Mouse (Mus musculus): ENCODE data around the gene Txndc12. TPM values are rescaled to one million over a fixed set of nuclear protein-coding genes. Genes with fewer than 3 reads are reported as not detected.

Gene Txndc12
- 91.5 and 94.5 TPM in 2 replicates for polyA plus RNA-seq (2016; fragmentation: Nextera tagmentation; extraction: Ambion mirVana)

GRCm38 (mm10) chr4:108834115-108834970 is at the start of gene Txndc12:
Gene Txndc12 (plus strand): TSS chr4:108834601.
- H3K27me3 ChIP-seq (ENCODE audit: poor library complexity, severe bottlenecking), result no peaks in the 10 kb centered on the region
- under 1% methylated on average over 34 of the region's 34 CpGs for WGBS
- peaks cover 18% of the 10 kb centered on the region for H3K36me3 ChIP-seq (replicated peaks)
- H3K27ac ChIP-seq, result peak within 1 kb of the TSS; percentile 99
- peak within 1 kb of the TSS; percentile 77 for H3K4me3 ChIP-seq
- no peaks in the 10 kb centered on the region for H3K9me3 ChIP-seq
- DNase-seq (ENCODE audit: extremely low spot score, low spot score), result peak; percentile 90
- H3K4me1 ChIP-seq, result peaks cover 33% of the 10 kb centered on the region

- Histone ChIP-seq H3K36me3 (replicated peaks) (no peaks in the 10 kb centered on the region), H3K4me1 (no peaks in the 10 kb centered on the region), H3K27me3 (ENCODE audit: poor library complexity, severe bottlenecking) (no peaks in the 10 kb centered on the region), H3K4me3 (no peak overlapping the region), H3K27ac (no peak overlapping the region), H3K9me3 (no peaks in the 10 kb centered on the region)
- WGBS, result 83% methylated on average over 6 of the region's 6 CpGs
- DNase-seq (ENCODE audit: extremely low spot score, low spot score), result no peak
Measured at GRCm38 (mm10) chr4:108789258-108789936, 45.0 kb upstream of the Txndc12 start.

GRCm38 (mm10) chr4:108790507-108790906 is 43.9 kb upstream of the Txndc12 start:
- no peaks in the 10 kb centered on the region for H3K9me3 ChIP-seq
- H3K36me3 ChIP-seq (replicated peaks), result no peaks in the 10 kb centered on the region
- no peak overlapping the region for H3K27ac ChIP-seq
- WGBS, result 97% methylated on average over 1 of the region's 1 CpGs
- no peak overlapping the region for H3K4me3 ChIP-seq
- DNase-seq (ENCODE audit: extremely low spot score, low spot score), result no peak
- no peaks in the 10 kb centered on the region for H3K27me3 ChIP-seq (ENCODE audit: poor library complexity, severe bottlenecking)
- H3K4me1 ChIP-seq, result 0 out of 2 replicates have a peak, but pooled peaks cover under 1% of the 10 kb centered on the region

GRCm38 (mm10) chr4:108793941-108794340 is 40.5 kb upstream of the Txndc12 start:
- no peak overlapping the region for H3K4me3 ChIP-seq
- WGBS, result 58% methylated on average over 1 of the region's 1 CpGs
- DNase-seq (ENCODE audit: extremely low spot score, low spot score), result no peak
- no peak overlapping the region for H3K27ac ChIP-seq
- no peaks in the 10 kb centered on the region for H3K27me3 ChIP-seq (ENCODE audit: poor library complexity, severe bottlenecking)
- peaks cover 14% of the 10 kb centered on the region for H3K4me1 ChIP-seq
- H3K36me3 ChIP-seq (replicated peaks), result no peaks in the 10 kb centered on the region
- H3K9me3 ChIP-seq, result no peaks in the 10 kb centered on the region

- no peak overlapping the region for H3K27ac ChIP-seq
- H3K36me3 ChIP-seq (replicated peaks), result no peaks in the 10 kb centered on the region
- peaks cover 14% of the 10 kb centered on the region for H3K4me1 ChIP-seq
- H3K27me3 ChIP-seq (ENCODE audit: poor library complexity, severe bottlenecking), result no peaks in the 10 kb centered on the region
- H3K9me3 ChIP-seq, result no peaks in the 10 kb centered on the region
- WGBS, result 56% methylated on average over 4 of the region's 4 CpGs
- no peak overlapping the region for H3K4me3 ChIP-seq
- DNase-seq (ENCODE audit: extremely low spot score, low spot score), result no peak
Measured at GRCm38 (mm10) chr4:108796701-108797100, 37.7 kb upstream of the Txndc12 start.

- H3K9me3 ChIP-seq, result no peaks in the 10 kb centered on the region
- DNase-seq (ENCODE audit: extremely low spot score, low spot score), result no peak
- no peak overlapping the region for H3K4me3 ChIP-seq
- no peaks in the 10 kb centered on the region for H3K36me3 ChIP-seq (replicated peaks)
- H3K4me1 ChIP-seq, result peaks cover 14% of the 10 kb centered on the region
- WGBS, result 58% methylated on average over 2 of the region's 2 CpGs
- H3K27me3 ChIP-seq (ENCODE audit: poor library complexity, severe bottlenecking), result no peaks in the 10 kb centered on the region
- no peak overlapping the region for H3K27ac ChIP-seq
Measured at GRCm38 (mm10) chr4:108798083-108798830, 36.1 kb upstream of the Txndc12 start.

- H3K4me3 ChIP-seq, result no peak overlapping the region
- no peaks in the 10 kb centered on the region for H3K4me1 ChIP-seq
- DNase-seq (ENCODE audit: extremely low spot score, low spot score), result no peak
- H3K9me3 ChIP-seq, result no peaks in the 10 kb centered on the region
- 88% methylated on average over 2 of the region's 2 CpGs for WGBS
- H3K27me3 ChIP-seq (ENCODE audit: poor library complexity, severe bottlenecking), result no peaks in the 10 kb centered on the region
- no peak overlapping the region for H3K27ac ChIP-seq
- H3K36me3 ChIP-seq (replicated peaks), result no peaks in the 10 kb centered on the region
Measured at GRCm38 (mm10) chr4:108803535-108803934, 30.9 kb upstream of the Txndc12 start.

GRCm38 (mm10) chr4:108811142-108811541 is 23.3 kb upstream of the Txndc12 start:
- peaks cover 18% of the 10 kb centered on the region for H3K36me3 ChIP-seq (replicated peaks)
- no peaks in the 10 kb centered on the region for H3K4me1 ChIP-seq
- H3K27ac ChIP-seq, result no peak overlapping the region
- H3K27me3 ChIP-seq (ENCODE audit: poor library complexity, severe bottlenecking), result no peaks in the 10 kb centered on the region
- WGBS, result 70% methylated on average over 4 of the region's 4 CpGs
- H3K9me3 ChIP-seq, result no peaks in the 10 kb centered on the region
- no peak overlapping the region for H3K4me3 ChIP-seq
- no peak for DNase-seq (ENCODE audit: extremely low spot score, low spot score)

GRCm38 (mm10) chr4:108811550-108811949 is 22.9 kb upstream of the Txndc12 start:
- 74% methylated on average over 6 of the region's 6 CpGs for WGBS
- Histone ChIP-seq H3K4me1 (no peaks in the 10 kb centered on the region), H3K4me3 (no peak overlapping the region), H3K9me3 (no peaks in the 10 kb centered on the region), H3K36me3 (replicated peaks) (peaks cover 18% of the 10 kb centered on the region), H3K27ac (no peak overlapping the region), H3K27me3 (ENCODE audit: poor library complexity, severe bottlenecking) (no peaks in the 10 kb centered on the region)
- DNase-seq (ENCODE audit: extremely low spot score, low spot score), result no peak

GRCm38 (mm10) chr4:108825677-108826076 is 8.7 kb upstream of the Txndc12 start:
- H3K4me3 ChIP-seq, result no peak overlapping the region
- no peak overlapping the region for H3K27ac ChIP-seq
- no peak for DNase-seq (ENCODE audit: extremely low spot score, low spot score)
- peaks cover 99% of the 10 kb centered on the region for H3K36me3 ChIP-seq (replicated peaks)
- H3K9me3 ChIP-seq, result no peaks in the 10 kb centered on the region
- H3K27me3 ChIP-seq (ENCODE audit: poor library complexity, severe bottlenecking), result no peaks in the 10 kb centered on the region
- 95% methylated on average over 3 of the region's 3 CpGs for WGBS
- no peaks in the 10 kb centered on the region for H3K4me1 ChIP-seq

GRCm38 (mm10) chr4:108826096-108826495 is 8.3 kb upstream of the Txndc12 start:
- Histone ChIP-seq H3K4me3 (no peak overlapping the region), H3K36me3 (replicated peaks) (peaks cover 96% of the 10 kb centered on the region), H3K27ac (no peak overlapping the region), H3K9me3 (no peaks in the 10 kb centered on the region), H3K27me3 (ENCODE audit: poor library complexity, severe bottlenecking) (no peaks in the 10 kb centered on the region), H3K4me1 (no peaks in the 10 kb centered on the region)
- 79% methylated on average over 1 of the region's 1 CpGs for WGBS
- DNase-seq (ENCODE audit: extremely low spot score, low spot score), result no peak

GRCm38 (mm10) chr4:108826643-108827042 is 7.8 kb upstream of the Txndc12 start:
- Histone ChIP-seq H3K4me3 (no peak overlapping the region), H3K27ac (no peak overlapping the region), H3K27me3 (ENCODE audit: poor library complexity, severe bottlenecking) (no peaks in the 10 kb centered on the region), H3K36me3 (replicated peaks) (peaks cover 90% of the 10 kb centered on the region), H3K9me3 (no peaks in the 10 kb centered on the region), H3K4me1 (peaks cover 5% of the 10 kb centered on the region)
- WGBS, result 96% methylated on average over 2 of the region's 2 CpGs
- no peak for DNase-seq (ENCODE audit: extremely low spot score, low spot score)
